1 mouse cellular context compared by ENCODE assay signal in genomic region chr6:113624989-113625770, GRCm38 (mm10).
TF ChIP-seq lines count a peak whose summit lies in the region.

No protein-coding gene starts in this region.

TF ChIP-seq in MEL, 35 proteins besides CTCF, POLR2A, EP300 and RAD21 (continued from another document):
- peak; percentile 12; the same call in 1 of the 2 replicates for TF ChIP-seq SIN3A (IDR thresholded peaks at IDR 0.05; ENCODE audit: low read length)
- no peak for TF ChIP-seq HCFC1 (IDR thresholded peaks at IDR 0.05; ENCODE audit: low read depth, low read length)
- no peak for TF ChIP-seq ZNF384 (IDR thresholded peaks at IDR 0.05; ENCODE audit: low read depth, low read length)
- TF ChIP-seq UBTF (IDR thresholded peaks at IDR 0.05; ENCODE audit: borderline replicate concordance, insufficient read depth, low read depth, low read length): no peak
- no peak for TF ChIP-seq MEF2A (IDR thresholded peaks at IDR 0.05; ENCODE audit: extremely low read depth, insufficient replicate concordance, low read depth, low read length, poor library complexity, severe bottlenecking)
- TF ChIP-seq TAL1 (IDR thresholded peaks at IDR 0.05; ENCODE audit: low read length): 0 out of 2 replicates have a peak, but pooled peaks have one; percentile 8
- no peak for TF ChIP-seq MAZ (IDR thresholded peaks at IDR 0.05; ENCODE audit: low read depth, low read length)
- no peak for TF ChIP-seq USF2 (IDR thresholded peaks at IDR 0.05; ENCODE audit: borderline replicate concordance in 1 of 2, insufficient read depth in 1 of 2, low read depth in 1 of 2, low read length in 2 of 2)
- TF ChIP-seq POLR2AphosphoS2 (IDR thresholded peaks at IDR 0.05; ENCODE audit: low read length): no peak
- no peak for TF ChIP-seq ZC3H11A (IDR thresholded peaks at IDR 0.05; ENCODE audit: low read depth, low read length)
- no peak for TF ChIP-seq BHLHE40 (IDR thresholded peaks at IDR 0.05; ENCODE audit: borderline replicate concordance, low read depth, low read length)
- no peak for TF ChIP-seq CHD1 (IDR thresholded peaks at IDR 0.05; ENCODE audit: low read depth, low read length)
TF ChIP-seq in MEL: peak in this region for 2.
